Mouse (Mus musculus): ENCODE results near the gene Chit1.

Gene Chit1

DNA sequence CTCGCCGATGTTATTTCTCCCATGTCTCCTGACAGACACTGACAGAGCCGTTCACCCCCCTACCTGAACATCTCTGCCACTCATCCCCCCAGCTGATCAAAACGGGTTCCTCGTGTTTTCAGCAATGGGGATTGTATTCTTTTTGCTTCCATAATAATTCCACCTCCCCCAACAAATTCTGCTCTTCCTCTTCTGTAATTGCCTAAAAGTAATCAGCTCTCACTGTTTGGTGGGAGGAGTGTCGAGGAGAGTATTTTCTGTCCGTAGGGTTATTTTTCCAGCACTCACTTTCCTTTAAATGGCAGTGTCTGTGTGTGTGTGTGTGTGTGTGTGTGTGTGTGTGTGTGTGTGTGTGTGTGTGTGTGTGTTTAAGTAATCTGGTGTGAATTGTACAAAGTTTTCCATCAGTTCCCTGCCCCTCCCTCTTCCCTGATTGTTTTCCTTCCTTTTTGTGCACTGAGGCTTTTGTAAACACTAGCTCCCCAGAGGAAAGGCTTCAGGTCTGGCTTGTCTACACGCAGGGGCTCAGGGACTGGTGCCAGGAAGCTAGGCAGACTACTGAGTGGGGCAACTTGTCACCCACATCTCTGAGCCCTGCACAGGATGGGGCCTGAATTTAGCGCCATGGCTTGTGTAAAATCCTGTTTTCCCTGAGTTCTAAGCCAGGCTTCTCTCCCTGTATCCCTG lies 31.4 kb upstream of the Chit1 start:
- no peak for DNase-seq (ENCODE audit: low spot score in 2 of 2)

DNA sequence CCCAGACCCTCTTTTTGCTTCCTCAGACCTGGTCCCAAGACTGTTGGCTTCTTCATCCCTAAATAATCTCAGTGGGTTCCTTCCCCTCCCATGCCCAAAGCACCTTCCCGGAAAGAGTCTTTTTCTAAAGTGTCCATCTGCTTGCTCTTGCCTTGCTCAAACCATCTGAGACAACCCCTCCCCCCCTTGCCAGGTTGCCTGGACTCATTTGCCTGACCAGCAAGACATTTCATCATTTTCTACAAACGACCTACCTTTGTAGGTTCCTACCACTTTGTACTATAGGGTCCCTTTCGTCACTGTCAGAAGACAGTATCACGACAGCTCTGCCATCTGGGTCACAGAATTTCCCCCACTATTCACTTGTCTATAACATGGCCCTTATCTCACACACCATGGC lies 30.6 kb upstream of the Chit1 start:
- no peak for DNase-seq (ENCODE audit: low spot score in 2 of 2)

DNA sequence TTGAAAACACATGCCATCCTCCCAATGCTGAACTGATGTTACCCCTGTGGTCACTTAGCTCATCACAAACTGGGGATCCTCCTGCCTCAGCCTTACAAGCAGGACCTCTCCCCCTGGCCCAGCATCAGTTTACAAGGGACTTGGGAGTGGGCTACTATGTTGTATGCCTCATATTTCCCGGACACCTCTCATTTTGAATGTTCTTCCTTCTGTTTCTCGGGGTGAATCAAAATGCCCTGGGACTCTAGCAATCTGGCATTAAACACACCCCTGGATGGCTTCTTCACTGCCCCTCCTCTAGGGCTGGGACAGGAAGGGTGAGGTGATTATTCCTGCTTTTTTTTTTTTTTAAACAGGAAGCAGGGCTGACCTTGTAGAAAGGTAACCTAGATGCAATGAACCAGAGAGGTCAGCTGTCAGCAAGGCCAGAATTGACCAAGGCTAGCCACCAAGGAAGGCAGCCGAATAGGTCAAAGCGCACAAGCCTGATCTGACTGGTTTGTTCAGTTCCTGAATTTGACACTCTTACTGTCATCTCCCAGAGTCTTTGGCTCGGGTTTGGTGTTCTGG lies 30.1 kb upstream of the Chit1 start:
- DNase-seq (ENCODE audit: low spot score in 2 of 2), result no peak

GRCm38 (mm10) chr1:134082987-134083516 lies 28.0 kb upstream of the Chit1 start:
- no peak for DNase-seq (ENCODE audit: low spot score in 2 of 2)

GRCm38 (mm10) chr1:134083676-134084075 lies 27.4 kb upstream of the Chit1 start:
- DNase-seq (ENCODE audit: low spot score in 2 of 2), result no peak

DNA sequence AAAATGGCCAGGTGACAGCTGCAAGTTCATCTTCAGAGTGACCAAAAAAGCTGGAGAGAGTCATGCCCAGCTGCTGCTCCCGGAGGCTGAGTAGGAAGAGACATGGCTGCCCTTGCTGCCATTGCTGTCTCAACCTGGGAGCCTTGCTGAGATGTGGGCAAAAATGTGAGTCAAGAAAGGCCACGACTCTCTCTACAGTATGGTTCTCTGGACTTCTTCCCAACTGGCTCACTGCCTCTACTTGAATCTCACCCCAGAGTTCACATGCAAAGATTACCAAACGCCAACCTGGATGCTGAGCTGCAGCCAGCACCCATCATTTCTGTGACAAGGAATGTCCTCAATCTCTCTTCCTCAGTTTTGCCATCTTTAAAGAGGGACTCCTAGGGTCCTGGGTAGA lies 26.9 kb upstream of the Chit1 start:
- no peak for DNase-seq (ENCODE audit: low spot score in 2 of 2)

GRCm38 (mm10) chr1:134086017-134086416 lies 25.0 kb upstream of the Chit1 start:
- DNase-seq (ENCODE audit: low spot score in 2 of 2), result no peak

DNA sequence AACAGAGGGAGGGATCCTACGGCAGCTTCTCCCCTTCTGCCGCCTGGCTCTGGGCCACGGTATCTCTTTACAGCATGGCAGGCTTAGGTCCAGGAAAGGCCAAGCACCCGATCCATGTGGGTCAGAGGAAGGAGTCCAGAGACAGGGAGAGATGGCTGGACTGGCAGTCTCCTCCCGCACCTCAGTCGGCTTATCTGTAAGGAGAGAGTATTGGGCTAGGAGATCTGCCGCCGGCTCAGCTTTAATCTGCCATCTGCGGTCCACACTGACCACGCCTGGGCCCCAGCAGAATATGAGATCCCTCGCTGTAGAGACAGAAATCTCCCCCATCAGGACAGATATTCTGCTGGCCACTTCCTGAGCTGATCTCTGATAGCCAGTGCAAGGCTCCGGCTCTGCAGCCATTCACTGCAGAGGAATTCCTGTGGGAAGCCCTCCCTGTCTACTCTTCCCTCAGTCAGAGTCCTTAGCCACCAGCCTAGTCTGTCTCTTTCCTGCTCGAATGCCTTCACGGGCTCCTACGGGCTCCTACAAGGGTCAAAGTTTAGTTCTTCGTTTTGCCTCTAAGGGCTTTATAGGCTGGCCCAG lies 24.1 kb upstream of the Chit1 start:
- peak in 1 of 2 experiments; percentile 8 for DNase-seq (ENCODE audit: low spot score in 2 of 2)

DNA sequence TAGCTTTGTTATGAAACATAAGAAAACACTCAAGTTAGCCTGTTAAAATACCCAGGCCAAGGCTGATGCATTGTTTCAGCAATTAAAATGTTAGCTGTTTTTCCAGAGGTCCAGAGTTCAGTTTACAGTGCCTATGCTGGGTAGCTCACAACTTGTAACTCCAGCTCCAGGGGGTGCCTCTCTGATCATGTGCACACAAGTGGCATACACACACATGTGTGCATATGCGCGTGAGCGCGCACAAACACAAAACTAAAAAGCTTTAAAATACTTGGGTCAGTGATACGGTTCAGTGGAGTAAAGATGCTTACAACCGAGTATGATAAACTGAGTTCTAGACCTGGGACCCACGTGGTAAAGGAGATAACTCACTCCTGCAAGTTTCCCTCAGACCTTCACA lies 22.0 kb upstream of the Chit1 start:
- no peak for DNase-seq (ENCODE audit: low spot score in 2 of 2)

DNA sequence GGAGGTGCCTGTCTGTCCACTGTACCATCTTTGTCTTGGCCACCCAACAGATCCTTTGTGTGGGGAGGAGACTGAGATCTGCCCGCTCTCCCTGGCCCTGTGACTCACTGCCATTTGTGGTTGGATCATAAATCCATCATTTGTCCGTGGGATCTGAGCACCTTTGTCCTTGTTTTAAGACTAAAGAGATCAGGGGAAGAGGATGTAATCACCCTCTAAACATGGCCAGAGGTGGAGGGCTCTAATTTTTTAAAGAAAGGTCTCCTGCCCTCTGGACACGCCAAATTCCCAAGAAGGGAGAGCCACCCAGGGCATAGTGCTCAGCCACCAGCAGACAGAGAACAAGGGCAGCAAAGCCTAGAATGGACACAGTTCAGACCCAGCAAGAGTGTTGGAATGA lies 19.2 kb upstream of the Chit1 start:
- no peak for DNase-seq (ENCODE audit: low spot score in 2 of 2)

- DNase-seq (ENCODE audit: low spot score in 2 of 2), result no peak
Measured at GRCm38 (mm10) chr1:134092368-134092767, 18.7 kb upstream of the Chit1 start.

DNA sequence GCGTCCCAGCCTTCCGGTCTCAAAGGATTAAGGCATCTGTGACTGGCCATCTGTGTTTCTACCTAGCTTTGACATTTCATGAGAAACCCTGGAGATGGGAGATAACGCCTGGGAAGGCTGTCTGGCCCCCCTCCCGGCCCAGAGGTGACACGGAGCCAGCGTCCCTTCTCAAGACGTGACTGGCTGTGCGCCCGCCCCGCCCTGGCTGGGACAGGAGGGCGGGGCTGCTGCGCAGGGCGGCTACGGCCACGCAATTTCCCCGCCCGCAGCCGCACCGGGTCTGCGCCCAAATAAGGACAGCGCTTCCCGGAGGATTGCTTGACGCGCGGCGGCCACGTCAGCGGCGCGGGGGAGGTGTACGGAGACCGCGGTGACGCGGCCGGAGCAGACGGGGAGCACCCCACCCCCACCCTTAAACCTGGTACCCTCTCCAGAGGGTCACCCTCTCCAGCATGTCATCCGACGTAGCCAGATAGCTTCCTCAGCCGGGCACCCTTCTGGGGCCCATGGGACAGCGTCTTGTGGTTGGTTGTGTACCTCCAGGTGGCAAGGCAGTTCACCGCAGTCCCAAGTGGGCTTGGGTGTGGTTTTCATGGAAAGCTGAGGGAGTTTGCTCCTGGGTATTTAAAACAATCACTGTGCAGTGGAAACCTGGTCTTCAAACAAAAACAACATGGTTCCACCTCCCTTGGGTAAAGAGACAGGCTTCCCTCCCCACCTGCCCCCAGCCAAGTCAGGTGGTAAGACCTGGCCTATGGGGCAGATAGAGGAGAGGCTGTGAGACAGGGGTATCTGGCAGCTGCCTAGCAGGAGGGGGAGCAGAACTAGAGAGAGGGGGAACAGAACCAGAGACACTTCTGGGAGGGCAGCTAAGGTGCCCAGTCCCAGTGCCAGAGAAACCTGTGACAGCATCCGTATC lies 17.9 kb upstream of the Chit1 start:
- DNase-seq (ENCODE audit: low spot score in 2 of 2), result peak; percentile 84 to 91

DNA sequence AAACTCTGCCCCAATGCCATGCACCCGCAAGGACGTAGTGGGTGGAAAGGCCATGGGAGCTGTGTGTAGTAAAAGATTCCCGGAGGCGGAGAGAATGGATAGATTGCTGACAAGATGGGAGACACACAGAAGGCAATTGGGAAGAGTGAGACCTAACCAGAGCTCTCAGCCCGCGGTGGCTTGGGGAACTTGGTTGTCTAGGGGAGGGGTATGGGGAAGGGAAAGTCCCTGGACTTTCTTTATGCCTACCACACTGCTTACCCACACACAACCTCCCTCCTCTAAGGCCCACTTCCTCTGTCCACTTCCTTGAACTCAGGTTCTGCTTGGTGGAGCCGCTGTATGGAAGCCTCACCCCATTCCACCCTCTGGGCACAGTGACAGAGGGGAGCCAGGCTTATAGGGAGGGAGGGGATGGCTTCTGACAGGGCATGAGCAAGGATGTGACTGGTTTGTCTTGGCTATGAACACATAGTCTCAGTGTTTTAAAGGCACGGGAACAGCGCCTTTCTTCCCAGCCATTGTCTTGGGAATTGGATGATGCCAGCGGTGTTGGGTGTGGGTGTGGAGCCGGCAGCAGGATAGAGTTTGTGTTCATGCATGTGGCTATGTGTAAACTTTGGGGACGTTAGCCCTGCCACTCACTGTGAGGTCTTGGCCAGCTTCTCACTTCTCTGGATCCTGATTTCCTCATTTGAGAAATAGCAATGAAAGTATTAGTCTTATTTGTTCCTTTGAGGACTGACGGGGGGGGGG lies 17.1 kb upstream of the Chit1 start:
- DNase-seq (ENCODE audit: low spot score in 2 of 2), result no peak

- no peak for DNase-seq (ENCODE audit: low spot score in 2 of 2)
Measured at GRCm38 (mm10) chr1:134095033-134095612, 15.9 kb upstream of the Chit1 start.

DNA sequence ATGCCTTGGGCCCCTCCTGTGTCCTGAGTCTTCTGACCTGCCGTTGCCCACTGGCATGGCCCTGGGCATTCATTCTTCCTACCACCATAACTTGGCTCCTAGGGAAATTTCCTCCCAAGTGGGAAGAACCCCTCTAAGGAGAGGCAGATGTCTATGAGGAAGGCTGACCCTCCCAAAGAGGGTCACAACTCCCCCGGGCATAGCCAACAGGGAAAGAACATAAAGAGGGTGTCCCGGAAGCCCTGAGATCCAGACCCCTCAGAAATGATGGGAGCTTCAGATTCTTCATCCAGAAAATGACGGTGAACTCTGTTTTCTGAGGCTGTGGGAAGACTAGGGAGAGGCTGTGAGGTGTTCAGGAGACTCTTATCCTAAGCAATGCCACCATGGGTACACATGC lies 15.3 kb upstream of the Chit1 start:
- no peak for DNase-seq (ENCODE audit: low spot score in 2 of 2)

DNA sequence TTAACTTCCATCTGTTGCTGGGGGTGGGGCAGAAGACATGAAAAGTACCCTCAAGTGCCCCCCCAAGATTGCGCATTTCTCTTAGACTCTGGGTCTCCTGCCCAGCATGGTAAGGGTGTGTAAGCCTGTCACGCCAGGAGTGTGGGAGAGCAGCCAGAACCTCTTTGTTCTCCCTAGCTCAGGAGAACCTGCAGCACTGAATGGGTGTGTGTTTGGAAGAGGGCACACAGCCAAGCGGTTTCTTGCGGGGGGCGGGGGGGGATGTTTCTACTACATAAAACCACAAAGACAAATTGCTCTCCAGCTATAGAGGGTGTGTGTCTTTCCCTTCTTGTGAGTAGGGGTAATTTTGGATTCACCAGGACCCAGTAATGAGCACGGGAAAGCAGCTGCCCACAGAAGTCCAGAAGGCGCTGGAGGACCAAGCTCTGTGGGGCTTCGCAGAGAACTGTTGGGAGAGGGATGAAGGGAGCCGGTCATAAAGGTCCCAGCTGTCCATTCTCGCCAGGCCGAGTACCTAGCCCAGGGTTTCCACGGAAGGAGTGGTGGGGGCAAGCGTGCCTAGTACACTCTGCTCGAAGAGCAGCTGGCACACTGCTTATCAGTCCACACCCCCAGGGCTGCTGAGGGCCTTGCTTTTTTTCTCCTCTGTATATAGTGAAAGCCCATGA lies 14.6 kb upstream of the Chit1 start:
- DNase-seq (ENCODE audit: low spot score in 2 of 2), result no peak

GRCm38 (mm10) chr1:134097080-134097855 lies 13.8 kb upstream of the Chit1 start:
- no peak for DNase-seq (ENCODE audit: low spot score in 2 of 2)

GRCm38 (mm10) chr1:134097956-134098725 lies 12.9 kb upstream of the Chit1 start:
- DNase-seq (ENCODE audit: low spot score in 2 of 2), result peak in 1 of 2 experiments; percentile 69
